Mouse (Mus musculus) mouse trophoblast stem cell (cell line): ENCODE data around the gene Cldn34c3.
"Not testable (repeated sequence)": the region's sequence is repeated elsewhere in the genome, so short reads cannot be mapped to it uniquely, and the experiment has no call there.

Source experiments
- in situ Hi-C, 2 experiments: fragments of 300-500 bp; cut with MseI, MboI; formaldehyde crosslinking; loops; 2 replicates in 1 of 2; 3 replicates in 1 of 2; pipeline ENCODE4 v1.15.1; 2025

Gene Cldn34c3

DNA sequence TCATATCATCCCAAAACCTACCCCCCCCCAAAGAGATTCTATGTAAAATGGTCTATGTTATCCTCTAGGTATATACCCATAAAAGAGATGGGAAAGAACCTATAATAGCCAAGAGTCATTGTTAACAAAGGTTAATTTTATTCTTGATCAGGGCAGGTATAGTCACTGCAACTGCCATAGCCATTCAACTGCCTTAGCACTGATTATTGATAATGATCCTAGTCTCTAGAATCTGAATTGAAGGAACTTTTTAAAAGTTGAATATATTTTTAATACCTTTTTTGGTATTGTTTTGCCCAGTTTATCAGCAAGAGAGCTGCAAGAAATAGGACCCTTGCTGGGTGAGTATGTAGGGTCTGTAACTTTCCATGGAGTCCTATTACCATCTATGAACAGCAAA, at the start of gene Cldn34c3:
Gene Cldn34c3, plus strand, starts transcription at position 301 of the 400 bp plus-strand sequence.
- in situ Hi-C loops, result not testable (repeated sequence)
